Mouse (Mus musculus) right cerebral cortex, postnatal 10 days (tissue): ENCODE results near the gene Sod2.
A peak's percentile ranks its signal among the peaks of the same experiment; 100 is the strongest.
"Not testable (repeated sequence)": the region's sequence is repeated elsewhere in the genome, so short reads cannot be mapped to it uniquely, and the experiment has no call there.

Experiments used
- DNase-seq, 2 experiments: peaks; one replicate each; pipeline ENCODE4 v3.0.0; 2021; ENCODE audit warnings: low spot score in 2 of 2

Gene Sod2

DNA sequence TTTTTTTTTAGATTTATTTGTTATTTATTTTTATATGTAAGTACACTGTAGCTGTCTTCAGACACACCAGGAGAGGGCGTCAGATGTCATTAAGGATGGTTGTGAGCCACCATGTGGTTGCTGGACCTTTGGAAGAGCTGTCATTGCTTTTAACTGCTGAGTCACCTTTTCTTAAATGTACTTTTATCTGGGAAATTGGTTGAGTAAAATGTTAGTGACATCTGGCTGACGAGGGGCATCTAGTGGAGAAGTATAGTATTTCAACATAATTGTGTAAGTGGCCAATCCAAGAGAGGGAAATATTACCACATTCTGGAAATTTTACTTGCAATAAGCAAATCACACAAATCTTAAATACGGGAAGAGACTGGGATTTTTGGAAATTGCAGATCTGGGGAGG is 3.2 kb downstream of the Sod2 start:
- no peak for DNase-seq

GRCm38 (mm10) chr17:13013316-13013715 is 6.7 kb downstream of the Sod2 start:
- no peak for DNase-seq

DNA sequence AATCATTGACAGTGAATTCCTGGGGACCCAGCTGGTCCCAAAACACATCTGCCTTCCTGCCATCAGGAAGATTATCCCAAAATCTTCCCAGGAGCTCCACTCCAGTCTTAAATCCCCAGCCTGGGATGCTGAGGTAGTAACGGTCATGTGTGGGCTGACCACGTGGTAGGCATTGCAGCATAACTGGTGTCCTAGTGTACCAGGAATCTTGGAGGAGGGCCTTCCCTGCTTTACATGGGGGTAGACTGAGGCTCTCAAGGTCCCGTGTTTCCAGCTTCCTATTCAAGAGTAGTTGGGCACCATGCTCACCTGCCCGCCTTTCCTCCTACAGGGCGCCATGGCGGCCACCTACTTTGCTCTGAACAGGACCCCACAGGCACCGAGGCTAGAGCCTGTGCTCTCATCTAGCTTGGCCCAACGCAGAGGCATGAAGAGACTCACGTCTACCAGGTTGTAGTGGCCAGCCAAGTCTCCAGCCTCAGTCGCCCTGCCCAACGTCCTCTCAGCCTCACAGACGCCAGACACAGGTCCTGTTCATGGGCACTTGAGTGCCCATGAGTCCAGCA is 30.1 kb downstream of the Sod2 start:
- not testable (repeated sequence) for DNase-seq

GRCm38 (mm10) chr17:13043846-13044673 is 37.4 kb downstream of the Sod2 start:
- DNase-seq = peak; percentile 75 to 77

DNA sequence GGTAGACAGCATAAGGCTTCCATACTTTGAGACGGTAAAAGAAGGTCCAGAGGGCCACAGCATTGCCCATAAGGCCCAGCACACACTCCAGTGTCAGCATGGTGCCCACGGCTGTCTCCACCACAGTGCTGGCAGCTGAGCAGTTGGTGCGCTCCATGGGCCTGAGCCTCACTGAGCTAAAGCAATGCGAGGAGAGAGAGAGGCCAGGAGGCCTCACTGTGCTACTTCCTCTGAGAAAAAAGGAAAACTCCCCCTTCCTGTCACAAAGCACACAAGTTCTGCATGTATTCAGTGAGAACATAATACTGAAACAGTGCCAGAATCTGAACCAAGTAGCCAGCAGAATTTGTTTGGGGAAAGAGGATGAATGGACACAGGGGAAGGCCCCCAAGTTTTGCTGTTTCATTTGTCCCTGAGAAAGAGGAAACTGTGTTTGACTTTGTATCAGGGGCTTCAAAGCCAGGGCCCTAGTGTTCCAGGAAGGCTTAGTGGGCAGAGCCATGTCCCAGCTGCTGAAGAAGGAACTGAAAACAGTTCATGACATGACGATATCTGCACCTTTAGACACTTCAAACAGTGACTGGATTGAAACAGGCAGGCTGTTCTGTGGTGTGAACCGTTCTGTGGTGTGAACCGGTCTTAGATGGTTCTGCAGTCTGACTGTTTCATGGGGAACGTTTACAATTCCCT is 45.6 kb downstream of the Sod2 start, which contains the start of gene Gpr31b:
Gpr31b (minus strand) TSS at position 173 of the 690 bp plus-strand sequence.
- not testable (repeated sequence) for DNase-seq

DNA sequence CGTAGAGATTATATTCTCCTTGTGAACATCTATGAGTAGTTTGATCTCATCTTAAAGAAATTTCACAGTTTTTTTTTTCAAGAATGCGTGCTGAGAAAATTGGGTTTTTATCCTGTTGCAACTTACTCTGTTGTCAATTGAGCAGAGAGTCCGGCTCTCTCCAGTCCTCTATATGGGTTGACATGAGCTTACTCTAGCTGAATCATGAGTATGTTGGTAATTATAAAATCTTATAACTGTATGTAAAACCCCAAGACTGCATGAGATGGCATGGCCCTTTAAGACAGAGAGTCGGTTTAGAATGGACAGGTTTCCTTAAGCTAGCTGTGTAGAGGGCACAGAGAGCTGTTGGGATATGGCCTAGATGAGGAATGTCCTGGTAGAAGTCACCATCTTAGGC is 54.2 kb downstream of the Sod2 start, which contains the start of gene Tcp10b:
Tcp10b (plus strand) TSS at position 301 of the 400 bp plus-strand sequence.
- not testable (repeated sequence) for DNase-seq

DNA sequence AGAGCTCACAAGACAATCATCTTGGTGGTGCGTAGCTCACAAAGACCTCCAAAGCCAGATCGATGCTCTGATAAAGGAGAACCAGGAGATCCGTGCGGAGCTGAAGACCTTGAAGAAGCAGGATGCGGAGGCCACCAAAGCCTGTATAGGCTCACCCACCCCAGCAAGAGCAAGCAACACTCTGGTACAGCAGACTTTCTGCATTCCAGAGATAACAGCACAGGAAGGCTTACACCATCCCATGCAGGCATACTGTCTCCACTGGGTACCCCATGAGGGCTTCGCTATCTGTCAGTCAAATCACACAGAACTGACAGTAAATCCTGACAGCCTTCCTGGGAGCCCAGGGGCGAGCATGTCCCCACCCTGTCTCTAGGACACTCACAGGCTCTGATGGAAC is 56.2 kb downstream of the Sod2 start:
- DNase-seq = not testable (repeated sequence)

DNA sequence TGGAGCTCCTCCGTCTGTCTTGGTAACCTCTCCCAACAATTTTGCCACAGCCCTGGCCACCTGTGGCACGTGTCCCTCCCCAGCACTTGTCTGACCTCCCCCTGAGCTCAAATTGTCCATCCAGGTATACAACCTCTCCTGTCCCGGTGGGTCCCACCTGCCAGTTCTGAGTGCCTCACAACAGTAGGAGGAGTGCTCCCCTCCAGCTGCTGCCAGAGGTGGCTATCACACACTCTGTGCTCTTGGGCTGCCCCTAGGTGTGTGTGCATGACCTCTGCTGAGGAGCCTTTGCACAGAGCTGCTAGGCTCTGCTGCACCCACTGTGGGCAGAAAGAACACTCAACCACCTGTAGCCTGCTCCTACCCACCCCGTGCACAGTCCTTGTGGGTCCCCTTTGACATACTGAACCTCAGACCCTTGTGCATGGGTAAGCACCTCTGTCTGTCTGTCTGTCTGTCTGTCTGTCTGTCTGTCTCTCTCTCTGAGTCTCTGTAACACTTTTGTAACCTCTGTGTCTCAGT is 61.3 kb downstream of the Sod2 start:
- not testable (repeated sequence) for DNase-seq

- not testable (repeated sequence) for DNase-seq
Measured at GRCm38 (mm10) chr17:13069227-13069626, 62.6 kb downstream of the Sod2 start.
